Mouse (Mus musculus) intestine, postnatal 0 days (tissue): Measurements from ENCODE around the gene Susd1. TPM values are rescaled to one million over a fixed set of nuclear protein-coding genes. Genes with fewer than 3 reads are reported as not detected.

Experiments
- ATAC-seq: fragments of 200-750 bp; cut with Nextera tagmentation; 2 replicates; pipeline ENCODE4 v1.8.0; 2017; ENCODE audit warnings: mild to moderate bottlenecking, moderate TSS enrichment, moderate library complexity
- H3K27ac ChIP-seq: fragments of 300-500 bp; sonication (generic); 2 replicates; pipeline ENCODE4 v1.5.1; 2014; ENCODE audit warnings: mild to moderate bottlenecking, low read depth, low read length, moderate library complexity
- H3K27me3 ChIP-seq: fragments of 300-500 bp; sonication (generic); replicated peaks from 2 replicates; pipeline ENCODE4 v1.6.1; 2014; ENCODE audit warnings: low read length, mixed read lengths; ENCODE audit not compliant: control insufficient read depth, insufficient read depth
- H3K36me3 ChIP-seq: fragments of 300-500 bp; sonication (generic); 2 replicates; pipeline ENCODE4 v1.6.1; 2014; ENCODE audit warnings: mild to moderate bottlenecking, moderate library complexity; ENCODE audit not compliant: control insufficient read depth, insufficient read depth
- H3K4me1 ChIP-seq: fragments of 300-500 bp; sonication (generic); replicated peaks from 2 replicates; pipeline ENCODE4 v1.6.1; 2014; ENCODE audit warnings: antibody characterized with exemption, low read length, mixed read lengths; ENCODE audit not compliant: control insufficient read depth, insufficient read depth
- H3K4me2 ChIP-seq: fragments of 300-500 bp; sonication (generic); replicated peaks from 2 replicates; pipeline ENCODE4 v1.6.1; 2014; ENCODE audit warnings: low read depth, mild to moderate bottlenecking, moderate library complexity
- H3K4me3 ChIP-seq: fragments of 300-500 bp; sonication (generic); 2 replicates; pipeline ENCODE4 v1.5.1; 2014; ENCODE audit warnings: low read depth, low read length
- H3K9ac ChIP-seq: fragments of 300-500 bp; sonication (generic); 2 replicates; pipeline ENCODE4 v1.6.1; 2014; ENCODE audit warnings: mild to moderate bottlenecking, low read depth, low read length
- H3K9me3 ChIP-seq: fragments of 300-500 bp; sonication (generic); 2 replicates; pipeline ENCODE4 v1.6.1; 2016; ENCODE audit warnings: mixed run types; ENCODE audit not compliant: control insufficient read depth
- CTCF ChIP-seq: sonication (generic); IDR thresholded peaks from 2 replicates; pipeline ENCODE4 v1.5.1; 2016; ENCODE audit warnings: low read depth, mild to moderate bottlenecking, control low read depth, antibody characterized with exemption, moderate library complexity
- WGBS: fragments of 180-500 bp; shearing (Covaris S2); extraction: QIAGEN DNeasy Blood & Tissue Kit; methylation state at CpG from one replicate; pipeline ENCODE4 v1.1.7; 2014; 5-methylcytosine and 5-hydroxymethylcytosine counted together
- polyA plus RNA-seq: library from polyadenylated mRNA; unstranded; fragments of >200 nt; fragmentation: Nextera tagmentation; extraction: Ambion mirVana; gene quantifications from 2 replicates; pipeline ENCODE4 v1.2.1, GENCODE M21; 2015

The Susd1 gene
- polyA plus RNA-seq, 1 experiment from 2014 or later: 5.0 TPM

- WGBS: 79% methylated on average over 12 of the region's 12 CpGs
- no peak overlapping the region for H3K27ac ChIP-seq
Observed at GRCm38 (mm10) chr4:59321181-59322008, 117.0 kb downstream of the Susd1 start.

DNA sequence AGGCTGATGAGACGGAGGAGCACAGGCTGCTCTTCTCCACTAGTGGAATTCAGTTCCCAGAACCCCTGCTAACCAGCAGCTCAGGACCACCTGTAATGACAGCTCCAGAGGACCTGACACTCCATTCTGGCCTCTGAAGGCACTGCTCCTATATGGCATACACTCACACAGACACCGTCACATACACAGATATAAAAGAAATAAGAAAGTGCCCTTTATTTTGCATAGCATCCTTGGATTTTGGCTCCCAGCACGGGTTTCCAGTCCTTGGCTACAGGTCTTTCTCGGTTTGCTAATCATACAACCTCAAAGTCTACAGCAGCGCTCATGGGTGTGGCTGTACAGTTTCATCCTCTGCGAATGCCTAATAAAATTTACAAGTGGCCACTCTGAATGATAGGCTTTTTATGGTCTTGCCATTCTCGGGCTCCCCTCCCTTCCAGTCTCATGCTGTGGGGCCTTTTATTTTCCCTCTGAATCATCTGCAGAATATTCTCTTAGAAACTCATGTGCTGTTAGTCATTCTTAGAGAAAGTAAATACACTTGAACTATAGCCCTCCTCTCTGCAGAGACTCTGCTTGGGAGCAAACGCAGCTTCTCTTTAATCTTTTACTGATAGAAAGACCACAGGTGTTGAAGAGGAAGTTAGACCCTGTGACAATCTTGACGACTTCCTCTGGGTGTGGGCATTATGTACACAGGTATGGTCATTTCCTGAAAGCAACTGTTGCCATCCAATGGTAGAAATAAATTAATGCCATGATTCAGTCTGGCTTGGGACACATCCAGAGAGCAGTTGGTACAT, 119.1 kb downstream of the Susd1 start:
- no peaks in the 10 kb centered on the region for H3K27me3 ChIP-seq
- peak overlapping the region; percentile 37; the same call in 1 of the 2 replicates for H3K9ac ChIP-seq
- H3K9me3 ChIP-seq: no peaks in the 10 kb centered on the region
- H3K4me2 ChIP-seq: peak overlapping the region; percentile 52
- peaks cover 3% of the 10 kb centered on the region; the same call in 1 of the 2 replicates for H3K4me1 ChIP-seq
- peak; percentile 86 for ATAC-seq
- peak overlapping the region; percentile 97 for H3K27ac ChIP-seq
- TF ChIP-seq CTCF: no peak
- WGBS: 24% methylated on average over 9 of the region's 9 CpGs
- no peaks in the 10 kb centered on the region for H3K36me3 ChIP-seq
- no peak overlapping the region for H3K4me3 ChIP-seq

More at GRCm38 (mm10) chr4:59321181-59322008, 117.0 kb downstream of the Susd1 start:
- H3K9me3 ChIP-seq: no peaks in the 10 kb centered on the region
- H3K4me1 ChIP-seq: peaks cover 3% of the 10 kb centered on the region; the same call in 1 of the 2 replicates
- ATAC-seq: no peak
- no peaks in the 10 kb centered on the region for H3K36me3 ChIP-seq
- no peaks in the 10 kb centered on the region for H3K27me3 ChIP-seq
- TF ChIP-seq CTCF: no peak
- H3K9ac ChIP-seq: no peak overlapping the region
- no peak overlapping the region for H3K4me2 ChIP-seq
- no peak overlapping the region for H3K4me3 ChIP-seq

GRCm38 (mm10) chr4:59318602-59319001, 119.8 kb downstream of the Susd1 start:
- H3K36me3 ChIP-seq: no peaks in the 10 kb centered on the region
- H3K4me2 ChIP-seq: peak overlapping the region; percentile 52
- no peaks in the 10 kb centered on the region for H3K27me3 ChIP-seq
- H3K4me1 ChIP-seq: peaks cover 3% of the 10 kb centered on the region; the same call in 1 of the 2 replicates
- peak overlapping the region; percentile 37; the same call in 1 of the 2 replicates for H3K9ac ChIP-seq
- 43% methylated on average over 6 of the region's 6 CpGs for WGBS
- ATAC-seq: peak; percentile 82
- no peaks in the 10 kb centered on the region for H3K9me3 ChIP-seq
- H3K4me3 ChIP-seq: no peak overlapping the region
- peak; percentile 45 for TF ChIP-seq CTCF
- peak overlapping the region; percentile 97 for H3K27ac ChIP-seq

GRCm38 (mm10) chr4:59315553-59316405, 122.7 kb downstream of the Susd1 start:
- H3K36me3 ChIP-seq: no peaks in the 10 kb centered on the region
- ATAC-seq: no peak
- peaks cover 3% of the 10 kb centered on the region; the same call in 1 of the 2 replicates for H3K4me1 ChIP-seq
- no peak overlapping the region for H3K9ac ChIP-seq
- TF ChIP-seq CTCF: no peak
- H3K27me3 ChIP-seq: no peaks in the 10 kb centered on the region
- no peak overlapping the region; the same call in 1 of the 2 replicates for H3K27ac ChIP-seq
- no peaks in the 10 kb centered on the region for H3K9me3 ChIP-seq
- H3K4me2 ChIP-seq: no peak overlapping the region
- 70% methylated on average over 15 of the region's 15 CpGs for WGBS
- no peak overlapping the region for H3K4me3 ChIP-seq

- no peaks in the 10 kb centered on the region for H3K36me3 ChIP-seq
- no peak for ATAC-seq
- H3K9me3 ChIP-seq: no peaks in the 10 kb centered on the region
- 71% methylated on average over 3 of the region's 3 CpGs for WGBS
- TF ChIP-seq CTCF: no peak
- no peak overlapping the region for H3K27ac ChIP-seq
- H3K4me2 ChIP-seq: no peak overlapping the region
- H3K27me3 ChIP-seq: no peaks in the 10 kb centered on the region
- H3K9ac ChIP-seq: no peak overlapping the region
- H3K4me1 ChIP-seq: peaks cover 3% of the 10 kb centered on the region; the same call in 1 of the 2 replicates
- no peak overlapping the region for H3K4me3 ChIP-seq
Observed at GRCm38 (mm10) chr4:59314939-59315552, 123.4 kb downstream of the Susd1 start.
